Mouse (Mus musculus): Measurements from ENCODE around the gene 4933428G20Rik. TPM values are rescaled to one million over a fixed set of nuclear protein-coding genes. Genes with fewer than 3 reads are reported as not detected.

4933428G20Rik gene
- polyA plus RNA-seq (2015; fragmentation: Nextera tagmentation; extraction: Ambion mirVana): 0.74 and 0.87 TPM in 2 replicates

DNA sequence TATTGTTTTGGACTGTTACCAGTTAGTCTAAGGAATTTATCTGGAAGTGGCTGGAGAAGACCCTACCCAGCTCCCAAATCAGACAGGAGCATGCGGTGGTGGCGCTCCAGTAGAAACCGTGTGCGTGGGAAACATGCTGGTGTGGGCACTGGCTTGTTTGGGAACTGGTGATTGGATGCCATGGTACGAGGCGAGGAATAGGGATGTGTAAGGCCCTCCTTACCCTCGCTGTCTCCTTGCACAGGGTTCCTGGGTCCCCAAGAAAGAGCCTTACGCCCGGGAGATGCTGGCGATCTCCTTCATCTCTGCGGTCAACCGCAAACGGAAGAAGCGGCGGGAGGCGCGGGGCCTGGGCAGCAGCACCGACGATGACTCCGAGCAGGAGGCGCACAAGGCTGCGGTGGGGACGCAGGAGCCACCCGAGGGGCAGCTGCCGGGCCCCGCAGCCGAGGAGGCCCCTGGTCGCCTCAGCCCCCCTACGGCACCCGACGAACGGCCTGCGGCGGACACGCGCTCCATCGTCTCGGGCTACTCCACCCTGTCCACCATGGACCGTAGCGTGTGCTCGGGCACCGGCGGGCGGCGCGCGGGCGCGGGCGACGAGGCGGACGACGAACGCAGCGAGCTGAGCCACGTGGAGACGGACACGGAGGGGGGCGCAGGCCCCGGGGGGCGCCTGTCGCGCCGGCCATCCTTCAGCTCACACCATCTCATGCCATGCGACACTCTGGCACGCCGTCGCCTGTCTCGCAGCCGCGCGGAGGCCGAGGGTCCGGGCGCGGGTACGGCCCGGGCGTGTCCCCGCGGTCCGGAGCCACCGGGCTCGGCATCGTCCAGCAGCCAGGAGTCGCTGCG lies at the start of gene 4933428G20Rik:
Gene 4933428G20Rik, minus strand, starts transcription at position 476 of the 855 bp plus-strand sequence.
- peaks cover 4% of the 10 kb centered on the region; the same call in 1 of the 2 replicates for H3K36me3 ChIP-seq (ENCODE audit: control insufficient read depth, insufficient read depth, low read length)
- peak within 1 kb of the TSS; percentile 25 for H3K4me3 ChIP-seq (ENCODE audit: low read length)
- ATAC-seq (ENCODE audit: low read depth): peak; percentile 20; the same call in 1 of the 2 replicates

GRCm38 (mm10) chr11:97548757-97549156 lies 48.6 kb upstream of the 4933428G20Rik start:
- Histone ChIP-seq H3K36me3 (ENCODE audit: control insufficient read depth, insufficient read depth, low read length) (no peaks in the 10 kb centered on the region), H3K4me2 (ENCODE audit: low read depth, low read length) (no peak overlapping the region), H3K27ac (ENCODE audit: low read length) (no peak overlapping the region), H3K27me3 (ENCODE audit: control insufficient read depth, insufficient read depth, low read depth, low read length) (peaks cover 86% of the 10 kb centered on the region), H3K4me1 (replicated peaks; ENCODE audit: control insufficient read depth, insufficient read depth, low read length) (peaks cover 12% of the 10 kb centered on the region), H3K4me3 (ENCODE audit: low read length) (no peak overlapping the region), H3K9ac (ENCODE audit: low read length) (no peak overlapping the region), H3K9me3 (ENCODE audit: control insufficient read depth, low read length) (no peaks in the 10 kb centered on the region)
- no peak for ATAC-seq (ENCODE audit: low read depth)
- 39% methylated on average over 8 of the region's 8 CpGs for WGBS

More for the DNA sequence above, at the start of gene 4933428G20Rik:
- Histone ChIP-seq H3K4me1 (replicated peaks; ENCODE audit: control insufficient read depth, insufficient read depth, low read length) (peaks cover 5% of the 10 kb centered on the region; the same call in 1 of the 2 replicates), H3K27ac (ENCODE audit: low read length) (no peak within 1 kb of the TSS), H3K27me3 (ENCODE audit: control insufficient read depth, insufficient read depth, low read depth, low read length) (peaks cover 13% of the 10 kb centered on the region; the same call in 1 of the 2 replicates), H3K4me2 (ENCODE audit: low read depth, low read length) (peak within 1 kb of the TSS; percentile 46), H3K9ac (ENCODE audit: low read length) (peak within 1 kb of the TSS; percentile 17; the same call in 1 of the 2 replicates), H3K9me3 (ENCODE audit: control insufficient read depth, low read length) (no peaks in the 10 kb centered on the region)
- WGBS: 28% methylated on average over 87 of the region's 88 CpGs

DNA sequence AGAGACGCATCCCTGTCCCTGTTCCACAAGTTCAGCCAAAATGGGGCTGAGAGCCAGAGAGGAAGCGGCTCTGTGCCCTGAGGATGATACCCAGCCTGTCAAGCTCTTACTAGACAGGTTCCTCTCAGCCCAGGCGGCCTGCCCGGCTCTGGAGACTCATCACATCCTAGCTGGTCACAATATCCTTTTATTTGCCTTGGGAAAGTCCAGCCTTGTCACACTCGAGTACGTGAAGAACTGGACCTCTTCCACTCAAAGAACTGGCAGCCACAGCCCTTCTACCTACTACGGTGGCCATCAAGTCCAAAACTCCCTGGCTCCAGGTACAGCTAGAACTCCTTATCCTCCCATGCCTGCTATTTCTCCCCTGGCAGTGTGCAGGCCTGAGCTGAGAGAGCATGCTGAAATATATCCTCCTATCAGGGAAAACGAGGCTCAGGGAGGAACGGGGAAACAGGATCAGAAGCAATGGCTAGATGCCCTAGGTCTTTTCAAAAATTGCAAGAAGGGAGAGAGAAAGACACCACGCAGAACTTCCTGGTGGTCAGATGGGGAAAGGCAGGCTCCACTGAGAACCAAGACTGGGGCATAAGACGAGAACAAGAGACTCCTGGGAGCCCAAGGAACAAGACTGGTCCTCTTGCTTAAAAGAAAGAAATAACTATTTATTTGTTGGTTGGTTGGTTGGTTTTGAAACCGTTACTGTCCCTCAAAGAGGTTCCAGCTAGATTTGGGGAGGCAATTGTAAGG lies 48.0 kb upstream of the 4933428G20Rik start:
- no peak overlapping the region for H3K4me2 ChIP-seq (ENCODE audit: low read depth, low read length)
- H3K27me3 ChIP-seq (ENCODE audit: control insufficient read depth, insufficient read depth, low read depth, low read length): peaks cover 86% of the 10 kb centered on the region
- no peak overlapping the region for H3K9ac ChIP-seq (ENCODE audit: low read length)
- H3K4me1 ChIP-seq (replicated peaks; ENCODE audit: control insufficient read depth, insufficient read depth, low read length): peaks cover 12% of the 10 kb centered on the region
- no peak for ATAC-seq (ENCODE audit: low read depth)
- WGBS: 59% methylated on average over 12 of the region's 12 CpGs
- H3K4me3 ChIP-seq (ENCODE audit: low read length): no peak overlapping the region
- no peak overlapping the region for H3K27ac ChIP-seq (ENCODE audit: low read length)
- no peaks in the 10 kb centered on the region for H3K36me3 ChIP-seq (ENCODE audit: control insufficient read depth, insufficient read depth, low read length)
- H3K9me3 ChIP-seq (ENCODE audit: control insufficient read depth, low read length): no peaks in the 10 kb centered on the region

DNA sequence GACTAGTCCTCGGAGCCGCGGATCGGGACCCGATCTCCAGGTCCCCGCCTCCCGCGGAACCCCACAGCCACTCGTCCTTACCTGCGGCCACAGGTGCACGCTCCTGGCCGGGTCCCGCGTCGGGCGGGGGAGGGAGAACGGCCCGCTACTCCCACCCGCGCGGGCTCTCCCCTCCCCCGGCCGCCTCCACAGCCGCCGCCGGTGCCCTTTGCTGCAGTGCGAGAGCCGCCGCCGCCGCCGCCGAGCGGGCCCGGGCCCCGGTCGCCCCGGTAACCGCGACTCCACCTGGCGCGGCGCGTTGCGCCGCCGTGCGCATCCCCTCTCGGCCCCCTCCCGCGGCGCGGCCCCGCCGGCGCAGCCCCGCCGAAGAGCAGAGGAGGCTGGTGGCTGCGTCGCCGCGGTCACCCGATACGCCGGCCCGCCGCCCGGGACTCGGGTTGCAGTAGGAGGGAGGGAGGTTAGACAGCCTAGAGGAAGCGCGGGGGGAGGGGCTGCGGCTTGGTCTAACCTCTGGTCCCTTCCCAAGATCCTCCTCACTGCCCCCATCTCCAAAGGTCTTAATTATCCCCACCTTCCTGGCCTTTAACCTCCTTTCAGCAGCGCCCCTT lies 46.8 kb upstream of the 4933428G20Rik start:
- peaks cover 12% of the 10 kb centered on the region for H3K4me1 ChIP-seq (replicated peaks; ENCODE audit: control insufficient read depth, insufficient read depth, low read length)
- no peaks in the 10 kb centered on the region for H3K36me3 ChIP-seq (ENCODE audit: control insufficient read depth, insufficient read depth, low read length)
- H3K9me3 ChIP-seq (ENCODE audit: control insufficient read depth, low read length): no peaks in the 10 kb centered on the region
- under 1% methylated on average over 41 of the region's 73 CpGs for WGBS
- peak overlapping the region; percentile 58 for H3K4me3 ChIP-seq (ENCODE audit: low read length)
- no peak overlapping the region for H3K27ac ChIP-seq (ENCODE audit: low read length)
- ATAC-seq (ENCODE audit: low read depth): peak; percentile 64
- peaks cover 78% of the 10 kb centered on the region for H3K27me3 ChIP-seq (ENCODE audit: control insufficient read depth, insufficient read depth, low read depth, low read length)
- H3K4me2 ChIP-seq (ENCODE audit: low read depth, low read length): peak overlapping the region; percentile 98
- peak overlapping the region; percentile 60 for H3K9ac ChIP-seq (ENCODE audit: low read length)

DNA sequence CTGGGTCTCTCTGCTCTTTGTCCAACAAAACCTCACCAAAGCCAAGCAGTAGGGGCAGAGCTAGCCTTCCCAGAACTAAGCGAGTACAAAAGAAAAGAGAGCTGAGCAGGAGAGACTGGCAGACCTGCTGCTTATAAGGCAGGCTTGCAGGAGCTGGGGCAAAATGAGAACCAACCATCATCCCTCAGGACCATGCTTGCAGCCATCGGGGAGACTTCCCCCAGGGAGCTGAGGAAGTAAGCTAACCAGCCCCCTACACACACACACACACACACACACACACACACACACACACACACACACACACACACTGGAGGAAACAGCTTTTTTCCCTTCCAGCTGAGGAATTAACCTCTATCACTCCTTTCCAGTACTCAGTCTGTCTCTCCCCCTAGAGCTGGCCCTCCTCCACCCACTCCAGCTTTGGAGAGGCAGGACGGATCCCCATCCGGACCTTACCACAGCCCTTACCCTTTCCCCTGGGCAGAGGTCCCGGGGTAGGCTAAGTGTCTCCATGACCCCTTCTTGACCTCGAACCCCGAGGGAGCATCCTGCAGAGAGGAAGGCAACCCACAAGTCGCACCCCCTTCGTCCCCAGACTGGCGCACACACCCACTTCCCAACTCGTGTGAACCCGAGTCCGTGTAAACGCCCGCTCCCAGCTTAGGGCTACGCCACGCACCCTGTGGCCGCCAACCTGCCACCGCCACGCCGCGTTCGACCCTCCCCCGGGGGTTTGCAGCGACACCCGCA lies 45.8 kb upstream of the 4933428G20Rik start:
- peak overlapping the region; percentile 98 for H3K4me2 ChIP-seq (ENCODE audit: low read depth, low read length)
- peak overlapping the region; percentile 58 for H3K4me3 ChIP-seq (ENCODE audit: low read length)
- no peaks in the 10 kb centered on the region for H3K9me3 ChIP-seq (ENCODE audit: control insufficient read depth, low read length)
- H3K27me3 ChIP-seq (ENCODE audit: control insufficient read depth, insufficient read depth, low read depth, low read length): peaks cover 69% of the 10 kb centered on the region
- 4% methylated on average over 25 of the region's 26 CpGs for WGBS
- H3K9ac ChIP-seq (ENCODE audit: low read length): peak overlapping the region; percentile 60
- no peaks in the 10 kb centered on the region for H3K36me3 ChIP-seq (ENCODE audit: control insufficient read depth, insufficient read depth, low read length)
- H3K4me1 ChIP-seq (replicated peaks; ENCODE audit: control insufficient read depth, insufficient read depth, low read length): peaks cover 16% of the 10 kb centered on the region
- H3K27ac ChIP-seq (ENCODE audit: low read length): no peak overlapping the region
- no peak for ATAC-seq (ENCODE audit: low read depth)

- H3K27ac ChIP-seq (ENCODE audit: low read length): no peak overlapping the region
- no peak for ATAC-seq (ENCODE audit: low read depth)
- H3K9me3 ChIP-seq (ENCODE audit: control insufficient read depth, low read length): no peaks in the 10 kb centered on the region
- no peaks in the 10 kb centered on the region for H3K36me3 ChIP-seq (ENCODE audit: control insufficient read depth, insufficient read depth, low read length)
- no peak overlapping the region for H3K4me2 ChIP-seq (ENCODE audit: low read depth, low read length)
- WGBS: 81% methylated on average over 9 of the region's 9 CpGs
- peaks cover 25% of the 10 kb centered on the region for H3K4me1 ChIP-seq (replicated peaks; ENCODE audit: control insufficient read depth, insufficient read depth, low read length)
- H3K9ac ChIP-seq (ENCODE audit: low read length): no peak overlapping the region
- peaks cover 52% of the 10 kb centered on the region for H3K27me3 ChIP-seq (ENCODE audit: control insufficient read depth, insufficient read depth, low read depth, low read length)
- no peak overlapping the region for H3K4me3 ChIP-seq (ENCODE audit: low read length)
Measured at GRCm38 (mm10) chr11:97543883-97544282, 43.7 kb upstream of the 4933428G20Rik start.

DNA sequence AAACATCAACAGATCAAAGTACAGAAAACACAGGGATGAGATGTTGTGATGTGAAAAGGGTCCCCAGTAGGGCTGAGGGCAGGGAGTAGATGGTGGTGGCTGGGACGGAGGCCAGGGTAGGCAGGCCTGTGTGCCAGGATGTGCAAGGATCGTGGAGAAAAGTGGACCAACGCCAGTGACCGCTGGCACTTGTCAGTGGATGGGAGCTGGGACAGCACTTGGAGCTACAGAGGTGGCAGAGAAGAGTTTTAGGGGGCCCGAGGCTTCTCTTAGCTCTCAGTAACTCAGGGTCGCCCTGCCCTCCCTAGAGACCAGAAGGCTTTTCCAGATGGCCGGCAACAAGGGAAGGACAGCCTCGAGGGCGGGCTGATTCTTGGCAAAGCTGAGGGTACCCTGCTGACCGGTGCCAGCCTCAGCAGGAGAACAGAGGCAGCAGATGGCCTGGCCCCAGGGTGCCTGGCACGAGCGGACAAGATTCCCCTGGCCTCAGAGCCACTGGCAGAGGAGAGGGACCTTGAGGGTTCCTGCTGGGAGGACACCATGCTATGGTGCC lies 43.1 kb upstream of the 4933428G20Rik start:
- H3K4me1 ChIP-seq (replicated peaks; ENCODE audit: control insufficient read depth, insufficient read depth, low read length): peaks cover 25% of the 10 kb centered on the region
- no peak overlapping the region for H3K4me3 ChIP-seq (ENCODE audit: low read length)
- H3K36me3 ChIP-seq (ENCODE audit: control insufficient read depth, insufficient read depth, low read length): no peaks in the 10 kb centered on the region
- no peak for ATAC-seq (ENCODE audit: low read depth)
- H3K27ac ChIP-seq (ENCODE audit: low read length): no peak overlapping the region
- H3K27me3 ChIP-seq (ENCODE audit: control insufficient read depth, insufficient read depth, low read depth, low read length): peaks cover 51% of the 10 kb centered on the region
- no peak overlapping the region for H3K9ac ChIP-seq (ENCODE audit: low read length)
- no peaks in the 10 kb centered on the region for H3K9me3 ChIP-seq (ENCODE audit: control insufficient read depth, low read length)
- WGBS: 56% methylated on average over 12 of the region's 12 CpGs
- no peak overlapping the region for H3K4me2 ChIP-seq (ENCODE audit: low read depth, low read length)
